Mouse (Mus musculus) liver, embryonic 16.5 days (tissue): Measurements from ENCODE around the gene Fgd6. TPM values are rescaled to one million over a fixed set of nuclear protein-coding genes. Genes with fewer than 3 reads are reported as not detected.
A peak's percentile ranks its signal among the peaks of the same experiment; 100 is the strongest.

Experiments
- ATAC-seq: fragments of 200-750 bp; cut with Nextera tagmentation; 2 replicates; pipeline ENCODE4 v1.8.0; 2017; ENCODE audit warnings: low read depth, mild to moderate bottlenecking, moderate number of reproducible peaks, moderate library complexity
- H3K27ac ChIP-seq: fragments of 300-500 bp; sonication (generic); 2 replicates; pipeline ENCODE4 v1.5.1; 2014; ENCODE audit warnings: mild to moderate bottlenecking, low read length
- H3K27me3 ChIP-seq: fragments of 300-500 bp; sonication (generic); 2 replicates; pipeline ENCODE4 v1.6.1; 2014; ENCODE audit warnings: low read depth, low read length, mixed read lengths; ENCODE audit not compliant: control insufficient read depth, insufficient read depth
- H3K36me3 ChIP-seq: fragments of 300-500 bp; sonication (generic); 2 replicates; pipeline ENCODE4 v1.6.1; 2014; ENCODE audit warnings: mild to moderate bottlenecking; ENCODE audit not compliant: control insufficient read depth, insufficient read depth
- H3K4me1 ChIP-seq: fragments of 300-500 bp; sonication (generic); 2 replicates; pipeline ENCODE4 v1.6.1; 2014; ENCODE audit warnings: low read depth, low read length, mixed read lengths; ENCODE audit not compliant: control insufficient read depth
- H3K4me2 ChIP-seq: fragments of 300-500 bp; sonication (generic); 2 replicates; pipeline ENCODE4 v1.6.1; 2014; ENCODE audit warnings: low read depth, low read length, mixed read lengths
- H3K4me3 ChIP-seq: fragments of 300-500 bp; sonication (generic); 2 replicates; pipeline ENCODE4 v1.5.1; 2014; ENCODE audit warnings: low read depth, mild to moderate bottlenecking, low read length
- H3K9ac ChIP-seq: fragments of 300-500 bp; sonication (generic); 2 replicates; pipeline ENCODE4 v1.6.1; 2014; ENCODE audit warnings: low read depth, low read length
- H3K9me3 ChIP-seq: fragments of 300-500 bp; sonication (generic); replicated peaks from 2 replicates; pipeline ENCODE4 v1.6.1; 2016; ENCODE audit warnings: low read length; ENCODE audit not compliant: control insufficient read depth
- WGBS: fragments of 180-500 bp; shearing (Covaris S2); extraction: QIAGEN DNeasy Blood & Tissue Kit; methylation state at CpG from one replicate; pipeline ENCODE4 v1.1.7; 2014; ENCODE audit not compliant: insufficient replicate concordance; 5-methylcytosine and 5-hydroxymethylcytosine counted together
- polyA plus RNA-seq: library from polyadenylated mRNA; unstranded; fragments of >200 nt; fragmentation: Nextera tagmentation; extraction: Ambion mirVana; gene quantifications from 2 replicates; pipeline ENCODE4 v1.2.1, GENCODE M21; 2015

The Fgd6 gene
- polyA plus RNA-seq, 1 experiment from 2014 or later, result 3.7 TPM

- H3K4me2 ChIP-seq, result peak overlapping the region; percentile 72
- ATAC-seq, result no peak
- WGBS, result 40% methylated on average over 9 of the region's 9 CpGs
- no peaks in the 10 kb centered on the region for H3K27me3 ChIP-seq
- H3K4me3 ChIP-seq, result peak overlapping the region; percentile 99
- peak overlapping the region; percentile 99 for H3K9ac ChIP-seq
- H3K36me3 ChIP-seq, result no peaks in the 10 kb centered on the region
- no peaks in the 10 kb centered on the region for H3K9me3 ChIP-seq
- H3K4me1 ChIP-seq, result peaks cover 19% of the 10 kb centered on the region
- no peak overlapping the region for H3K27ac ChIP-seq
Observed at GRCm38 (mm10) chr10:94037196-94037595, 1.4 kb downstream of the Fgd6 start.

- Histone ChIP-seq H3K4me2 (peak overlapping the region; percentile 72), H3K9ac (no peak overlapping the region), H3K4me3 (peak overlapping the region; percentile 99), H3K27ac (no peak overlapping the region), H3K4me1 (peaks cover 19% of the 10 kb centered on the region), H3K9me3 (no peaks in the 10 kb centered on the region), H3K36me3 (no peaks in the 10 kb centered on the region), H3K27me3 (no peaks in the 10 kb centered on the region)
- no peak for ATAC-seq
- 55% methylated on average over 4 of the region's 4 CpGs for WGBS
Observed at GRCm38 (mm10) chr10:94037596-94037995, 1.8 kb downstream of the Fgd6 start.

- H3K9ac ChIP-seq, result no peak overlapping the region
- no peak overlapping the region for H3K27ac ChIP-seq
- H3K9me3 ChIP-seq, result no peaks in the 10 kb centered on the region
- no peak overlapping the region for H3K4me2 ChIP-seq
- H3K4me3 ChIP-seq, result no peak overlapping the region
- ATAC-seq, result no peak
- H3K36me3 ChIP-seq, result peaks cover 4% of the 10 kb centered on the region; the same call in 1 of the 2 replicates
- H3K4me1 ChIP-seq, result peaks cover 19% of the 10 kb centered on the region
- no peaks in the 10 kb centered on the region for H3K27me3 ChIP-seq
- WGBS, result 73% methylated on average over 7 of the region's 7 CpGs
Observed at GRCm38 (mm10) chr10:94038366-94039260, 2.8 kb downstream of the Fgd6 start.

- Histone ChIP-seq H3K27me3 (no peaks in the 10 kb centered on the region), H3K9me3 (no peaks in the 10 kb centered on the region), H3K36me3 (peaks cover 27% of the 10 kb centered on the region), H3K27ac (no peak overlapping the region), H3K4me2 (no peak overlapping the region), H3K4me1 (peaks cover 26% of the 10 kb centered on the region), H3K9ac (no peak overlapping the region), H3K4me3 (no peak overlapping the region)
- ATAC-seq, result no peak
- WGBS, result 83% methylated on average over 10 of the region's 10 CpGs
Observed at GRCm38 (mm10) chr10:94043908-94044307, 8.1 kb downstream of the Fgd6 start.

GRCm38 (mm10) chr10:94045301-94045700 is 9.5 kb downstream of the Fgd6 start:
- Histone ChIP-seq H3K9me3 (no peaks in the 10 kb centered on the region), H3K9ac (no peak overlapping the region), H3K36me3 (peaks cover 27% of the 10 kb centered on the region), H3K4me1 (peaks cover 39% of the 10 kb centered on the region), H3K27ac (no peak overlapping the region), H3K27me3 (no peaks in the 10 kb centered on the region), H3K4me2 (no peak overlapping the region), H3K4me3 (no peak overlapping the region)
- ATAC-seq, result no peak
- WGBS, result 91% methylated on average over 13 of the region's 13 CpGs

- Histone ChIP-seq H3K27ac (peak overlapping the region; percentile 92; the same call in 1 of the 2 replicates), H3K27me3 (no peaks in the 10 kb centered on the region), H3K4me1 (peaks cover 39% of the 10 kb centered on the region), H3K9me3 (no peaks in the 10 kb centered on the region), H3K4me3 (no peak overlapping the region), H3K36me3 (peaks cover 27% of the 10 kb centered on the region), H3K9ac (0 out of 2 replicates have a peak overlapping the region, but pooled peaks have one; percentile 14), H3K4me2 (peak overlapping the region; percentile 68; the same call in 1 of the 2 replicates)
- 46% methylated on average over 1 of the region's 1 CpGs for WGBS
- no peak for ATAC-seq
Observed at GRCm38 (mm10) chr10:94047024-94047423, 11.2 kb downstream of the Fgd6 start.

- ATAC-seq, result peak; percentile 95
- Histone ChIP-seq H3K4me3 (peak overlapping the region; percentile 35), H3K4me2 (peak overlapping the region; percentile 68), H3K36me3 (peaks cover 27% of the 10 kb centered on the region), H3K4me1 (peaks cover 39% of the 10 kb centered on the region), H3K27ac (peak overlapping the region; percentile 92), H3K27me3 (no peaks in the 10 kb centered on the region), H3K9me3 (no peaks in the 10 kb centered on the region), H3K9ac (peak overlapping the region; percentile 59)
- WGBS, result 14% methylated on average over 10 of the region's 10 CpGs
Observed at GRCm38 (mm10) chr10:94047845-94048559, 12.2 kb downstream of the Fgd6 start.

- Histone ChIP-seq H3K9me3 (no peaks in the 10 kb centered on the region), H3K4me3 (no peak overlapping the region), H3K4me2 (no peak overlapping the region), H3K36me3 (peaks cover 20% of the 10 kb centered on the region), H3K27ac (peak overlapping the region; percentile 92), H3K9ac (no peak overlapping the region), H3K27me3 (no peaks in the 10 kb centered on the region), H3K4me1 (peaks cover 39% of the 10 kb centered on the region)
- WGBS, result 54% methylated on average over 8 of the region's 8 CpGs
- ATAC-seq, result peak; percentile 51
Observed at GRCm38 (mm10) chr10:94049121-94049520, 13.3 kb downstream of the Fgd6 start.

- H3K27me3 ChIP-seq, result no peaks in the 10 kb centered on the region
- no peak overlapping the region for H3K27ac ChIP-seq
- WGBS, result 84% methylated on average over 5 of the region's 5 CpGs
- no peak for ATAC-seq
- no peak overlapping the region for H3K4me3 ChIP-seq
- H3K9me3 ChIP-seq, result no peaks in the 10 kb centered on the region
- no peak overlapping the region for H3K4me2 ChIP-seq
- H3K4me1 ChIP-seq, result peaks cover 39% of the 10 kb centered on the region
- H3K9ac ChIP-seq, result no peak overlapping the region
- H3K36me3 ChIP-seq, result peaks cover 4% of the 10 kb centered on the region
Observed at GRCm38 (mm10) chr10:94050736-94051135, 14.9 kb downstream of the Fgd6 start.
